Mouse (Mus musculus) lung, embryonic 14.5 days (tissue): ENCODE measurements around the gene Tango6. TPM values are rescaled to one million over a fixed set of nuclear protein-coding genes. Genes with fewer than 3 reads are reported as not detected.

Source experiments
- ATAC-seq: fragments of 200-750 bp; cut with Nextera tagmentation; 2 replicates; pipeline ENCODE4 v1.8.0; 2017; ENCODE audit warnings: mild to moderate bottlenecking, moderate TSS enrichment, moderate library complexity; ENCODE audit not compliant: insufficient read depth
- DNase-seq: peaks from one replicate; pipeline ENCODE4 v3.0.0-alpha.2; 2015
- H3K27ac ChIP-seq: fragments of 300-500 bp; sonication (generic); 2 replicates; pipeline ENCODE4 v1.5.1; 2014; ENCODE audit warnings: low read depth, mild to moderate bottlenecking, moderate library complexity
- H3K27me3 ChIP-seq: fragments of 300-500 bp; sonication (generic); 2 replicates; pipeline ENCODE4 v1.6.1; 2014; ENCODE audit warnings: low read length, control low read depth; ENCODE audit not compliant: insufficient read depth
- H3K36me3 ChIP-seq: fragments of 300-500 bp; sonication (generic); 2 replicates; pipeline ENCODE4 v1.6.1; 2014; ENCODE audit warnings: control low read depth; ENCODE audit not compliant: insufficient read depth
- H3K4me1 ChIP-seq: fragments of 300-500 bp; sonication (generic); 2 replicates; pipeline ENCODE4 v1.6.1; 2014; ENCODE audit warnings: antibody characterized with exemption, control low read depth; ENCODE audit not compliant: insufficient read depth
- H3K4me2 ChIP-seq: fragments of 300-500 bp; sonication (generic); 2 replicates; pipeline ENCODE4 v1.6.1; 2014; ENCODE audit warnings: mild to moderate bottlenecking
- H3K4me3 ChIP-seq: fragments of 300-500 bp; sonication (generic); 2 replicates; pipeline ENCODE4 v1.5.1; 2014; ENCODE audit warnings: low read depth, low read length
- H3K9ac ChIP-seq: fragments of 300-500 bp; sonication (generic); 2 replicates; pipeline ENCODE4 v1.6.1; 2014
- H3K9me3 ChIP-seq: fragments of 300-500 bp; sonication (generic); 2 replicates; pipeline ENCODE4 v1.6.1; 2016; ENCODE audit warnings: low read depth, low read length, control low read depth
- CTCF ChIP-seq: IDR thresholded peaks from 2 replicates; pipeline ENCODE4 v1.5.1; 2016; ENCODE audit warnings: antibody characterized with exemption, low read depth
- WGBS: fragments of 180-500 bp; shearing (Covaris S2); extraction: QIAGEN DNeasy Blood & Tissue Kit; methylation state at CpG from one replicate; pipeline ENCODE4 v1.1.7; 2014; 5-methylcytosine and 5-hydroxymethylcytosine counted together
- polyA plus RNA-seq: library from polyadenylated mRNA; unstranded; fragments of >200 nt; fragmentation: Nextera tagmentation; extraction: Ambion mirVana; gene quantifications from 2 replicates; pipeline ENCODE4 v1.2.1, GENCODE M21; 2014

Gene Tango6
- polyA plus RNA-seq, 1 experiment from 2014 or later: 12.6 TPM

DNA sequence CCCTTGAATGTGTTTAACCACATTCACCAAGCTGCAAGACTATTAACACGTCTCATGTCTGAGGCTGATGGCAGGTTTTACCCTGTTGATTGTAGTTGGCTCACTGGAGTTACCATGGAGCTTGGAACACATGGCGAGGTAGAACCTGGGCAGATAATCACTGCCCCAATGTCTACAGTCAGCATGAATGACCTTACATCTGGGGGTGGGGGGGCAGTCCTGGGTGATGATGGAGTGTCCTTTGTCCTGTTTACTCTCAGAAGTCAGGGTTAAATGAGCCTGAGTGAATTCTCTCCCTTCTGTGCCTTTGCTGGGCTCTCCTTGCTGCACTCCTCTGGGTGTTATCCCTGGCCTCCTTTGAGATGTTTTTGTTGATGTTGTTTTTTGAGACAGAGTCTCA is 40.7 kb upstream of the Tango6 start:
- no peaks in the 10 kb centered on the region for H3K36me3 ChIP-seq
- no peak overlapping the region for H3K9ac ChIP-seq
- H3K27me3 ChIP-seq: no peaks in the 10 kb centered on the region
- H3K4me2 ChIP-seq: no peak overlapping the region
- H3K27ac ChIP-seq: no peak overlapping the region
- no peak for DNase-seq
- no peak overlapping the region for H3K4me3 ChIP-seq
- WGBS: 67% methylated on average over 2 of the region's 2 CpGs
- TF ChIP-seq CTCF: no peak
- no peak for ATAC-seq
- H3K4me1 ChIP-seq: peaks cover under 1% of the 10 kb centered on the region; the same call in 1 of the 2 replicates
- H3K9me3 ChIP-seq: no peaks in the 10 kb centered on the region

DNA sequence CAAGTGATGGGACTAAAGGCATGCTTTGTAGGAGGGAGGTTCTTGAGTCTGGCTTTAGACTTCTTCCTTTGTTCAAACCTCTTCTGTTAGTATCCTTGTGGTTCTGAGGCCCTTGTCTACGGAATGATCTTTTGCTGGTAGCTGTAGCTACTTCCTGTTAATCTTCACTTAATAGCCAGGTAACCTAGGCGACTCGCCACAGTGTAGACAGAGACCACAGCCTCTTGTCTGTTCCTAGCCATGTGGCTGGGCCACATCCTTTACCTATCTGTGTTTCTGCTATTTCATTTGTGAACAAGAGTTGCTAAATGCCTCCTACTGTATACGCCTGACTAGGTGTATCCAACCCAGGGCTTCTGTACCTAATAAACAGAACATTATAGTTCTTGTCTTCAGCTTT is 39.8 kb upstream of the Tango6 start:
- no peak for DNase-seq

DNA sequence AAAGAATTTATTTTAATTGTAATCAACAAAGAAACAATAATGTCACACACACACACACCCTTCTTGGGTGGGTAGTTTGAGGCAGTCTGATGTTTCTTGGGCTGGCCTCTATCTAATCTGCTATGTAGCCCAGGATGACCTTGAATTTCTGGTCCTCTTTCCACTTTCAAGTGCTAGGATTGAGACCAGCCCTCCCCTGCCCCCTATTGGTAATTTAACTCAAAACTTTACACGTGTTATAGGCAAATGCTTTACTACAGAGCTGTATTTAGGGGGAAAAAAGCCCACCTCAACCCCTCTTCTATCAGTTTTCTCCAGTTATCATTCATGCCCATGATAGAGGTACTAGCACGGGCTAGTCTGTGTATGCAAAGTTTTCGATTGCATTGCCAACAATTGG is 37.9 kb upstream of the Tango6 start:
- Histone ChIP-seq H3K27ac (no peak overlapping the region), H3K4me2 (no peak overlapping the region)
- no peak for ATAC-seq

More for the DNA sequence above, 39.8 kb upstream of the Tango6 start:
- no peaks in the 10 kb centered on the region for H3K4me1 ChIP-seq
- no peak overlapping the region for H3K9ac ChIP-seq
- H3K4me2 ChIP-seq: no peak overlapping the region
- no peak overlapping the region for H3K27ac ChIP-seq
- no peaks in the 10 kb centered on the region for H3K9me3 ChIP-seq
- 78% methylated on average over 4 of the region's 4 CpGs for WGBS
- TF ChIP-seq CTCF: no peak
- ATAC-seq: no peak
- H3K27me3 ChIP-seq: no peaks in the 10 kb centered on the region
- no peak overlapping the region for H3K4me3 ChIP-seq
- H3K36me3 ChIP-seq: no peaks in the 10 kb centered on the region

DNA sequence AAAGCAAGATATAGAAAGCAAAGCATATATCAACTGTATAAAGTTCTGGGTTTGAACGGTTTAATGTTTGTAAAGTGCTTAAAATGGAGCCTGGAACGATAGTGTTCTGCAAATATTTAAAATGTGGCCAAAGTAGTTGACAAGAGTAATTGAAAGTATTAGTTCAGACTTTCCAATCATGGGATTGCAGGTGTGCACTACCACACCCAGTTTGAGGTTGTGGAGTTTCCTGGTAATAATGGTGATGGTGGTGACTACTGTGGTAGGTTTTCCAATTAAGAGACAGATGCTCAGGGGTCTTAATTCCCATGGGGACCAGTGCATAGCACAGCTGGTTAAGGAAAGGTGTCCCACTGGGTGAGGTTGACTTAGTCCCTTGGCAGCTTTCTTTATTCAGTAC is 36.7 kb upstream of the Tango6 start:
- WGBS: 56% methylated on average over 2 of the region's 2 CpGs
- H3K27ac ChIP-seq: peak overlapping the region; percentile 55; the same call in 1 of the 2 replicates

More for the DNA sequence above, 37.9 kb upstream of the Tango6 start:
- Histone ChIP-seq H3K4me1 (no peaks in the 10 kb centered on the region), H3K4me3 (no peak overlapping the region), H3K36me3 (no peaks in the 10 kb centered on the region), H3K9me3 (no peaks in the 10 kb centered on the region), H3K27me3 (no peaks in the 10 kb centered on the region), H3K9ac (no peak overlapping the region)
- 64% methylated on average over 3 of the region's 3 CpGs for WGBS
- no peak for DNase-seq
- 0 out of 2 replicates have a peak, but pooled peaks have one; percentile 8 for TF ChIP-seq CTCF

DNA sequence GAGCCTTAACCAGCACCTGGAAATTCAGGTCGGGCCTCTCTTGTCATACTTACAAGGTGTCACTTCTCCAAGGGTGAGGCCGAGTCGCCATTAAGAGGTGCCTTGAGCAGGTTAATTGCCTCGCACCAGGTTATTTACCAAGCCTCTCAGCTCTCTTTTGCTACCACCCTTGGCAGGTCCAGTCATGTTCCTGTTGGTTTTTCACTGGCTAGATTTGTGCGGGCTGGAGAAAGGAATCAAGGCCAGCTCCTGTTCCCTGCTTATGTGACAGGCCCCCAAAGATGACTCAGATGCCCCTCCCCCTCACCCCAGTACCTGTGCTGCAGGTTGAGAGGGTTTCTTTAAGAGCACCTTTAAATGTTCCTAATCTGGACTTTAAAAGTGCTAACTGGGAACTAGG is 36.1 kb upstream of the Tango6 start:
- no peaks in the 10 kb centered on the region for H3K9me3 ChIP-seq
- peak; percentile 54; the same call in 1 of the 2 replicates for ATAC-seq
- H3K9ac ChIP-seq: no peak overlapping the region
- H3K27ac ChIP-seq: peak overlapping the region; percentile 55; the same call in 1 of the 2 replicates
- no peak for TF ChIP-seq CTCF
- no peak overlapping the region for H3K4me2 ChIP-seq
- H3K36me3 ChIP-seq: no peaks in the 10 kb centered on the region
- WGBS: 53% methylated on average over 5 of the region's 5 CpGs
- H3K4me1 ChIP-seq: no peaks in the 10 kb centered on the region
- peak; percentile 22 for DNase-seq
- no peaks in the 10 kb centered on the region for H3K27me3 ChIP-seq
- H3K4me3 ChIP-seq: no peak overlapping the region

More for the DNA sequence above, 36.7 kb upstream of the Tango6 start:
- ATAC-seq: no peak
- Histone ChIP-seq H3K9me3 (no peaks in the 10 kb centered on the region), H3K9ac (no peak overlapping the region), H3K4me3 (no peak overlapping the region), H3K27me3 (no peaks in the 10 kb centered on the region), H3K36me3 (no peaks in the 10 kb centered on the region), H3K4me1 (no peaks in the 10 kb centered on the region), H3K4me2 (no peak overlapping the region)
- TF ChIP-seq CTCF: no peak
- no peak for DNase-seq

DNA sequence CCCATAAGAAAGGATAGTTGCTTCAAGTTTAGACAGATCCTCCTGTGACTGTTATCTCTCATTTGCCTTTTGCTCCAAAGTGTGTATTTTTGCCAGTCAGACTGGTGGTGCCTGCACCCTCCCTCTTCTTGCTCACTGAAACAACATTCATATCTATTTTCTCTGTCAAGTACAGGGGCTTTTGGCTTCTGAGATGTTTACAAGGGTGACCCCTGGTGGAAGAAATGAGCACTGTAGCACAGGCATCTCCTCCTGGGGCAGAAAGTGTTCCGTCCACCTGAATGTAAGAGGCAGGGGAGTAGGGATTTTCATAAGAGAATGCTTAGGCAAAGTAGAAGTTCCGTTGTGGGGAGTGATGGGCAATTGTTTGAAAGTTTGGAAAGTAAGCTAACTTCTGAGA is 35.5 kb upstream of the Tango6 start:
- Histone ChIP-seq H3K9ac (no peak overlapping the region), H3K4me1 (no peaks in the 10 kb centered on the region), H3K9me3 (no peaks in the 10 kb centered on the region), H3K27me3 (no peaks in the 10 kb centered on the region), H3K4me2 (no peak overlapping the region), H3K36me3 (no peaks in the 10 kb centered on the region), H3K27ac (peak overlapping the region; percentile 55), H3K4me3 (no peak overlapping the region)
- 34% methylated on average over 2 of the region's 2 CpGs for WGBS
- peak; percentile 89 for TF ChIP-seq CTCF
- peak; percentile 91 for DNase-seq
- peak; percentile 47; the same call in 1 of the 2 replicates for ATAC-seq

DNA sequence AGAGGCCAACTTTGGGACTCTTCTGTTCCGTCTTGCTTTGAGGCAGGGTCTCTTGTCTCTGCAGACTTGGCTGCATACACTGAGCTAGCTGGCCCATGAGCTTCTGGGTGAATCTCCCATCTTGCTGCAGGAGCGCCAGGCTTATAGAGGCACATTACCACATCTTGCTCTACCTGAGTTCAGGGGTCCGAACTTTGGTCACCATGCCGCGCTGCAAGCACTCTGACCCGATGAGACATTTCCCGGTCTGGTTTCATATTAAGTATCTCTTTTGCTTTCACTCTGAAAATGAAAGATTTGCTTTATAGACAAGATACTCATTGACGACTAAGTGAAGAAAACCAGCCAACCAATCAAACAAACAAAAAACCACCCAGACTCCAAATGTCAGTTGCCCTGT is 34.4 kb upstream of the Tango6 start:
- Histone ChIP-seq H3K27ac (no peak overlapping the region), H3K9me3 (no peaks in the 10 kb centered on the region), H3K36me3 (no peaks in the 10 kb centered on the region), H3K27me3 (no peaks in the 10 kb centered on the region), H3K4me2 (no peak overlapping the region), H3K4me3 (no peak overlapping the region), H3K9ac (no peak overlapping the region), H3K4me1 (no peaks in the 10 kb centered on the region)
- no peak for TF ChIP-seq CTCF
- ATAC-seq (no peak), DNase-seq (no peak)
- WGBS: 92% methylated on average over 8 of the region's 8 CpGs

DNA sequence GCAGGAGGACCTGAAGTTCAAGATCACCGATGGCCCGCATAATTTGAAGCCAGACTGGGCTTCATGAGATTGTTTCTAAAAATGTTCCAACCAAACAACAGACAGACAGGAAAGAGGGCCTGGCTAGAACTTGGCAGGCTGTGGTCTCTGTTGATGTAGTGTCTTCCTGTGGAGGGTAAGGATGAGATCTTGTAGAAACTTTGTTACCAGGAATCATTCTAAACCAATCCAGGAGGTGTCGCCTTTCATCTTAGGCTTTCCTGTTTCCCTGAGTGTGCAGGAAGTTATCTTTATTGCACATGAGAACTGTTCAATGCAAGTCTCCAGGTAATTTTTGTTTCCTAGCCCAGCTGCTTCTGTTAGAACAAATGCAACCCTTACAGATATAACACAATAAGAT is 30.9 kb upstream of the Tango6 start:
- no peak overlapping the region for H3K4me3 ChIP-seq
- H3K9ac ChIP-seq: no peak overlapping the region
- no peak overlapping the region for H3K4me2 ChIP-seq
- 76% methylated on average over 3 of the region's 3 CpGs for WGBS
- H3K36me3 ChIP-seq: 0 out of 2 replicates have a peak, but pooled peaks cover 7% of the 10 kb centered on the region
- H3K27me3 ChIP-seq: no peaks in the 10 kb centered on the region
- no peak for TF ChIP-seq CTCF
- peak; percentile 18 for DNase-seq
- no peaks in the 10 kb centered on the region for H3K4me1 ChIP-seq
- ATAC-seq: no peak
- no peaks in the 10 kb centered on the region for H3K9me3 ChIP-seq
- H3K27ac ChIP-seq: no peak overlapping the region
